Mouse (Mus musculus): ENCODE measurements at regions not wholly inside any gene's neighbourhood (a gene's known extent, or its start where the extent isn't known, plus 50 kb on each side); places are given as distances from the start of the nearest gene placed in this dataset.
"Not testable (repeated sequence)": the region's sequence is repeated elsewhere in the genome, so short reads cannot be mapped to it uniquely, and the experiment has no call there.

DNA sequence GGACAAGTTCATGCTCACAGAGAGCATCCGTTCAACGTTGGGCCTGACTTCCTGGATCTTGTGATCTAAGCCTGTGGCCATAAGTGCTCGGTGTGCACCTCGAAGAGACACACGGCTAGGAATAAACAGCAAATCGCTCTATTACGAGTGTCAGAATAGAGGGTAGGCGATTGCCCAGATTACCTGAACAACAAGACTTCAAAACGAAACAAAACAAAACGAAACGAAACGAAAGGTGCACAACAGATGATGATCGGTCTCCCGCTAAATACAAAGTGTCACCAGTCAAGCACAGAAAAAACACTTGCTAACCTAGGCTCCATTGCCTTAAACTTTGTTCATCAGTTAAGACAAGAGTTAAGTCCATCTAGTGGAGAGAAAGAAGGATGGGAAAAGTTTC, 67.4 kb downstream of the Pdia4 start:
- intact Hi-C loops (cut with DNase I): not testable (repeated sequence)
- DNase-seq (ENCODE audit: low spot score in 2 of 2): peak in 1 of 2 experiments; percentile 5

GRCm38 (mm10) chr6:47743856-47744255, 69.4 kb downstream of the Pdia4 start:
- intact Hi-C loops (cut with DNase I): not testable (repeated sequence)
- peak in 1 of 2 experiments; percentile 3 for DNase-seq (ENCODE audit: low spot score in 2 of 2)

GRCm38 (mm10) chr6:47740216-47740615, 73.0 kb downstream of the Pdia4 start:
- DNase-seq (ENCODE audit: low spot score in 2 of 2); intact Hi-C loops (cut with DNase I): not testable (repeated sequence)

DNA sequence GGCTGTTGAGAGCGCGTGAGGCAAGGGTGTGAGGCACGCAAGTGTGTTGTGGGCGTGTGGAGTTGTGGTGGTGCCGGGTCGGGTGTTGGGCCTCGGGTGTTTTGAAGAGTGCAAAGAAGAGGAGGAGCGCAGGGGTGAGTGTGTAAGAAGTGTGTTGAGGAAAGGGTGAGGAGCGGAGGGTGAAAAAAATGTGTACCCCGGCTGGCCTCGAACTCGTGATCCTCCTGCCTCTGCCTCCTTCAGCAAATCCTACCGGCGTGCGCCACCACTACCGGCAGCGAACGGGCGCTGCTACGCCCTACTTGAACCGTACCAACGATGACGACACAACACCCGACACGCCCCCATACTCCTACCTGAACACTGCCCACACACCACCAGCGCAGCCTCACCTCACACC, 73.5 kb downstream of the Pdia4 start:
- peak; percentile 52 to 75 for DNase-seq (ENCODE audit: low spot score in 2 of 2)
- intact Hi-C loops (cut with DNase I): not testable (repeated sequence)

- DNase-seq (ENCODE audit: low spot score in 2 of 2): peak in 1 of 2 experiments; percentile 28
- intact Hi-C loops (cut with DNase I): not testable (repeated sequence)
Observed at GRCm38 (mm10) chr6:47737972-47738371, 75.3 kb downstream of the Pdia4 start.

Data from left cerebral cortex, postnatal 14 days (tissue).